Mouse (Mus musculus) olfactory bulb, adult 2 months (tissue): ENCODE measurements around the gene Olfr983. TPM values are rescaled to one million over a fixed set of nuclear protein-coding genes. Genes with fewer than 3 reads are reported as not detected.

ENCODE experiments used
- H3K27ac ChIP-seq: fragments of 200-500 bp; 2 replicates; pipeline ENCODE4 v1.5.1; 2012; ENCODE audit warnings: low read depth, low read length; ENCODE audit not compliant: insufficient read depth
- H3K4me1 ChIP-seq: fragments of 200-500 bp; 2 replicates; pipeline ENCODE4 v1.6.1; 2012; ENCODE audit warnings: low read length; ENCODE audit not compliant: control insufficient read depth, insufficient read depth
- H3K4me3 ChIP-seq: fragments of 200-500 bp; 2 replicates; pipeline ENCODE4 v1.5.1; 2012; ENCODE audit warnings: mild to moderate bottlenecking, low read depth, low read length, moderate library complexity; ENCODE audit not compliant: insufficient read depth
- CTCF ChIP-seq: fragments of 200-500 bp; IDR thresholded peaks from 2 replicates; pipeline ENCODE4 v1.5.1; 2012; ENCODE audit warnings: low read depth, mild to moderate bottlenecking, low read length, moderate library complexity; ENCODE audit not compliant: insufficient read depth
- POLR2A ChIP-seq: fragments of 200-500 bp; IDR thresholded peaks from 2 replicates; pipeline ENCODE4 v1.6.1; 2012; ENCODE audit warnings: mild to moderate bottlenecking, low read depth, low read length, moderate library complexity; ENCODE audit not compliant: insufficient read depth
- WGBS: fragments of 180-500 bp; shearing (Covaris S2); methylation state at CpG from one replicate; pipeline ENCODE4 v1.1.7; 2018; 5-methylcytosine and 5-hydroxymethylcytosine counted together
- polyA plus RNA-seq: library from polyadenylated mRNA; stranded (reverse); fragments of >200 nt; gene quantifications from 2 replicates; pipeline ENCODE4 v1.2.4, GENCODE M21; 2012; ENCODE audit warnings: low replicate concordance; ENCODE audit not compliant: missing spikeins, insufficient read depth, insufficient read length

Gene Olfr983
- polyA plus RNA-seq, 1 experiment: not detected

DNA sequence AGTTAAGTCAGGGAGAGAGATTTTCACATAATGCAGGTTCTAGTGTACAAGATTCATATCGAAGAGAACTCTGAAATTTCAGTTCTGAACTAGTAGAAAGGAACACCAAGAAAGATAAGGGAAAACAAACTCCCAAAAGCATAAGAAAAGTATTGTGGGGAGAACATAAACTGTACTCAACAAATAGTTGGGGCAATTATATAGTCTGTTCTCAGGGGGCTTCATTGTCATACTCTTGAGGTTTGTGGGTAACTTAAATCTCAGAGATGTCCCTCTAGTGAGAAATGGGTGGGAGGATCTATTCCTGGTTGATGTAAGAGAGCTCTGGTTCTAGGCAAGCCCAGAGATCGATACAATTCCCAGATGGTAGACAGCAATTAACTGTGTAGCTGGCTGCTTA lies 19.9 kb downstream of the Olfr983 start, which contains the start of gene Olfr982:
Gene Olfr982, plus strand, starts transcription at position 301 of the 400 bp plus-strand sequence.
- Histone ChIP-seq H3K27ac (no peak within 1 kb of the TSS), H3K4me1 (no peaks in the 10 kb centered on the region), H3K4me3 (no peak within 1 kb of the TSS)
- no peak for TF ChIP-seq POLR2A
- no peak for TF ChIP-seq CTCF
- WGBS: 74% methylated on average over 2 of the region's 2 CpGs

DNA sequence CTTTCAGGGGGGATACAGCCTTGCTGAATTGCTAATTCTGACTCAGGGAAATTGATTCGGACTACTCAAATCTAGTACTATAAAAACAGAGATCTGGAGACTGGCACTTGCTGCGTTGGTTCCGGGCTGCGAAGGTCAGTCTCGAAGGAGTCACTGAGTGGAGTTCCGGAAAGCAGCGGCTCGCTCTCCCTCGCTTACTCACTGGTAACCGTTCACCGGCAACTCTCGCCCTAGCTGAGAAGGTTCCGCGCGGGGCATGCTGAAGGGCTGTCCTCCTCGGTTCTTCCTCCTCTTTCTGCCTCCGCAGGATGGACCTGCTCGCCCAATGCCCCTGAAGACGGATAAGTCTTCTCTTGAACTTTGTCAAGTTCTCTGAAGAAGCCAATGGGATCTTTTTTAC lies 43.3 kb downstream of the Olfr983 start:
- 93% methylated on average over 19 of the region's 19 CpGs for WGBS
- TF ChIP-seq CTCF (no peak), POLR2A (no peak)
- Histone ChIP-seq H3K4me1 (no peaks in the 10 kb centered on the region), H3K4me3 (no peak overlapping the region), H3K27ac (no peak overlapping the region)

Other genes starting within 250 kb of the Olfr983 start
- not detected in 2 replicates for gene Olfr972, start 227.2 kb downstream of the Olfr983 start, polyA plus RNA-seq
- gene Olfr229, start 186.3 kb downstream of the Olfr983 start, polyA plus RNA-seq: not detected in 2 replicates
- gene Olfr974, start 156.1 kb downstream of the Olfr983 start, polyA plus RNA-seq: not detected in 2 replicates
- gene Olfr975, start 141.5 kb downstream of the Olfr983 start, polyA plus RNA-seq: not detected in 2 replicates
- gene Olfr976, start 132.5 kb downstream of the Olfr983 start, polyA plus RNA-seq: not detected in 2 replicates
- not detected in 2 replicates for gene Olfr978, start 101.5 kb downstream of the Olfr983 start, polyA plus RNA-seq
- not detected in 2 replicates for gene Olfr979, start 90.1 kb downstream of the Olfr983 start, polyA plus RNA-seq
- not detected in 2 replicates for gene Olfr980, start 84.0 kb downstream of the Olfr983 start, polyA plus RNA-seq
- gene Olfr981, start 72.1 kb downstream of the Olfr983 start, polyA plus RNA-seq: not detected in 2 replicates
- not detected in 2 replicates for gene Olfr982, start 19.8 kb downstream of the Olfr983 start, polyA plus RNA-seq
- gene Olfr984, start 20.6 kb upstream of the Olfr983 start, polyA plus RNA-seq: not detected in 2 replicates
- gene Olfr985, start 36.6 kb upstream of the Olfr983 start, polyA plus RNA-seq: not detected in 2 replicates
- not detected in 2 replicates for gene Tmem225, start 54.5 kb upstream of the Olfr983 start, polyA plus RNA-seq
- not detected in 2 replicates for gene Olfr986, start 87.3 kb upstream of the Olfr983 start, polyA plus RNA-seq
- not detected in 2 replicates for gene Zfp202, start 98.7 kb upstream of the Olfr983 start, polyA plus RNA-seq
- gene Scn3b, start 175.6 kb upstream of the Olfr983 start, polyA plus RNA-seq: not detected in 2 replicates